Mouse (Mus musculus): ENCODE measurements at regions not wholly inside any gene's neighbourhood (a gene's known extent, or its start where the extent isn't known, plus 50 kb on each side); places are given as distances from the start of the nearest gene placed in this dataset.

DNA sequence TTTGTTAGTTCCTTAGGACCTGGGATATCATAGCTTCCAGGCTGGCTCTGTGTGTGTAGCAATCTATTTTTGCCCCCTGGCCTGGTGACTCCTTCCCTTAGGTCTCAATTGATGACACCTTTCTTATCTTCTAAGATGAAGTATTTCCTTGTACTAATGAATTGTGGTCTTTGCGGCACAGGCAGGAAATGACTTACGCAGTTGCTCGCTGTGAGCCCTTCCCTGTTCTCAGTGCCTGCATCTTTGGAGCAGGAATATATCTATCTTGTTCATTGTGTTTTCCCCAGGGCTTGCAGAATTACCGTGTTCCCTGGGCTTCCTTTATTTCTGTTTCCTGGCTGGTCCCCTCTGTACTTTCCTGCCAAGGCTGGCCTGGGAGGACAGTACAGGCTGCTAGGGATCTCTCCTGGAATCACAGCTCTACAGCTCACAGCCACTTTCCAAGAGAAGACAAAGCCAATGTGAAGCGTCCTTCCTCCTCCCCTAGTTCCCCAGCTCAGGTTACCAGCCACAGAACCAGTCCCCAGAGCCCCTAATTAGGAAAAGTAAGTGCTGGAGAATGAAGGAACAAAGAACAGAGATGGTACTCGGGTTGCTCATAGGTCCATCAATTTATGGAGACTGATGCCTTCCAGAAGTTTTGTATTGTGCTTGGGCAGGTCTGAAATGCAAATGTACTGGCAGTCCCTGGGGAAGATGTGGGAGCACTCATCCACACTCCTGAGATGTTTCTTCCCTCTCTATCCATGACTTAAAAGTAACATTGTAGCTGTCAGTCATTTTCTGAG lies 119.2 kb upstream of the Eef2kmt start:
- WGBS: 29% methylated on average over 6 of the region's 6 CpGs
- Histone ChIP-seq H3K4me3 (ENCODE audit: low read depth, low read length) (no peak overlapping the region), H3K27me3 (ENCODE audit: control insufficient read depth, insufficient read depth, low read length) (no peaks in the 10 kb centered on the region), H3K36me3 (ENCODE audit: control insufficient read depth, insufficient read depth, low read length) (no peaks in the 10 kb centered on the region), H3K27ac (ENCODE audit: insufficient read depth, low read depth, low read length) (no peak overlapping the region), H3K4me1 (ENCODE audit: control insufficient read depth, insufficient read depth, insufficient read length, low read length) (no peaks in the 10 kb centered on the region)
- no peak for TF ChIP-seq POLR2A (IDR thresholded peaks at IDR 0.05; ENCODE audit: low read depth, low read length)

- WGBS: 87% methylated on average over 4 of the region's 4 CpGs
- no peak for TF ChIP-seq CTCF (IDR thresholded peaks at IDR 0.05; ENCODE audit: extremely low read depth, insufficient read length, insufficient replicate concordance, low read depth, low read length)
- no peak for TF ChIP-seq POLR2A (IDR thresholded peaks at IDR 0.05; ENCODE audit: low read depth, low read length)
- peaks cover 9% of the 10 kb centered on the region; the same call in 1 of the 2 replicates for H3K4me1 ChIP-seq (ENCODE audit: control insufficient read depth, insufficient read depth, insufficient read length, low read length)
- H3K27ac ChIP-seq (ENCODE audit: insufficient read depth, low read depth, low read length): no peak overlapping the region
- H3K36me3 ChIP-seq (ENCODE audit: control insufficient read depth, insufficient read depth, low read length): no peaks in the 10 kb centered on the region
- no peak overlapping the region for H3K4me3 ChIP-seq (ENCODE audit: low read depth, low read length)
- H3K27me3 ChIP-seq (ENCODE audit: control insufficient read depth, insufficient read depth, low read length): no peaks in the 10 kb centered on the region
These were observed 115.6 kb upstream of the Eef2kmt start for GRCm38 (mm10) chr16:5371175-5371893.

- Histone ChIP-seq H3K36me3 (ENCODE audit: control insufficient read depth, insufficient read depth, low read length) (no peaks in the 10 kb centered on the region), H3K27me3 (ENCODE audit: control insufficient read depth, insufficient read depth, low read length) (no peaks in the 10 kb centered on the region), H3K4me1 (ENCODE audit: control insufficient read depth, insufficient read depth, insufficient read length, low read length) (peaks cover 9% of the 10 kb centered on the region; the same call in 1 of the 2 replicates), H3K4me3 (ENCODE audit: low read depth, low read length) (no peak overlapping the region), H3K27ac (ENCODE audit: insufficient read depth, low read depth, low read length) (no peak overlapping the region)
- TF ChIP-seq POLR2A (IDR thresholded peaks at IDR 0.05; ENCODE audit: low read depth, low read length): no peak
- no peak for TF ChIP-seq CTCF (IDR thresholded peaks at IDR 0.05; ENCODE audit: extremely low read depth, insufficient read length, insufficient replicate concordance, low read depth, low read length)
These were observed 114.7 kb upstream of the Eef2kmt start for GRCm38 (mm10) chr16:5370496-5370895.

GRCm38 (mm10) chr16:5368897-5369558 lies 113.2 kb upstream of the Eef2kmt start:
- H3K36me3 ChIP-seq (ENCODE audit: control insufficient read depth, insufficient read depth, low read length): no peaks in the 10 kb centered on the region
- TF ChIP-seq CTCF (IDR thresholded peaks at IDR 0.05; ENCODE audit: extremely low read depth, insufficient read length, insufficient replicate concordance, low read depth, low read length) (no peak), POLR2A (IDR thresholded peaks at IDR 0.05; ENCODE audit: low read depth, low read length) (no peak)
- peaks cover 9% of the 10 kb centered on the region; the same call in 1 of the 2 replicates for H3K4me1 ChIP-seq (ENCODE audit: control insufficient read depth, insufficient read depth, insufficient read length, low read length)
- H3K27me3 ChIP-seq (ENCODE audit: control insufficient read depth, insufficient read depth, low read length): no peaks in the 10 kb centered on the region
- H3K4me3 ChIP-seq (ENCODE audit: low read depth, low read length): no peak overlapping the region
- no peak overlapping the region for H3K27ac ChIP-seq (ENCODE audit: insufficient read depth, low read depth, low read length)
- 30% methylated on average over 7 of the region's 7 CpGs for WGBS

DNA sequence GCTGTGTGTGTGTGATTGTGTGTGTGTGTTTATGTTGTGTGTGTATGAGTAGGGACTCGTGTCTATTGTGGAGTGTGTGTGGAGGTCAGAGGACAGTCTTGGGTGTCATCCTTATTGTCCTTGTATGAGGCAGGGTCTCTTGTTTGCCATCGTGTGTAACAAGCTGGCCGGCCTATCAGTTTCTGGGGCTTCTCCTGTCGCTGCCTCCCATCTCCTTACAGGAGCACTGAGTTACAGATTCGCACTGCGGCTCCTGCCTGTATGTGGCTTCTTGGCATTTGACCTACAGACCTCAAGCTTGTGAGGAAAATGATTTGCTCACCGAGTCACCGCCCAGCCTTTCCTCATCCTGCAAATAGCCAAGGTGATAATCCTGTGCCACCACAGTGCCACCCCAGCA lies 112.6 kb upstream of the Eef2kmt start:
- TF ChIP-seq POLR2A (IDR thresholded peaks at IDR 0.05; ENCODE audit: low read depth, low read length): no peak
- TF ChIP-seq CTCF (IDR thresholded peaks at IDR 0.05; ENCODE audit: extremely low read depth, insufficient read length, insufficient replicate concordance, low read depth, low read length): no peak
- WGBS: 69% methylated on average over 8 of the region's 8 CpGs
- Histone ChIP-seq H3K4me3 (ENCODE audit: low read depth, low read length) (no peak overlapping the region), H3K36me3 (ENCODE audit: control insufficient read depth, insufficient read depth, low read length) (no peaks in the 10 kb centered on the region), H3K4me1 (ENCODE audit: control insufficient read depth, insufficient read depth, insufficient read length, low read length) (peaks cover 9% of the 10 kb centered on the region; the same call in 1 of the 2 replicates), H3K27ac (ENCODE audit: insufficient read depth, low read depth, low read length) (no peak overlapping the region), H3K27me3 (ENCODE audit: control insufficient read depth, insufficient read depth, low read length) (no peaks in the 10 kb centered on the region)

- Histone ChIP-seq H3K4me3 (ENCODE audit: low read depth, low read length) (no peak overlapping the region), H3K27ac (ENCODE audit: insufficient read depth, low read depth, low read length) (no peak overlapping the region), H3K27me3 (ENCODE audit: control insufficient read depth, insufficient read depth, low read length) (no peaks in the 10 kb centered on the region), H3K4me1 (ENCODE audit: control insufficient read depth, insufficient read depth, insufficient read length, low read length) (peaks cover 9% of the 10 kb centered on the region; the same call in 1 of the 2 replicates), H3K36me3 (ENCODE audit: control insufficient read depth, insufficient read depth, low read length) (no peaks in the 10 kb centered on the region)
- TF ChIP-seq POLR2A (IDR thresholded peaks at IDR 0.05; ENCODE audit: low read depth, low read length) (no peak), CTCF (IDR thresholded peaks at IDR 0.05; ENCODE audit: extremely low read depth, insufficient read length, insufficient replicate concordance, low read depth, low read length) (no peak)
- WGBS: 74% methylated on average over 10 of the region's 10 CpGs
These were observed 111.9 kb upstream of the Eef2kmt start for GRCm38 (mm10) chr16:5367581-5368119.
